Mouse (Mus musculus) thymus, postnatal 36 days (tissue): ENCODE measurements around the gene Myom1.

ENCODE experiments used
- DNase-seq, 2 experiments: peaks; one replicate each; pipeline ENCODE4 v3.0.0; 2022; ENCODE audit warnings: mixed read lengths in 2 of 2

Myom1 gene

GRCm38 (mm10) chr17:71106250-71106649 is 103.8 kb downstream of the Myom1 start:
- no peak for DNase-seq

GRCm38 (mm10) chr17:71110753-71111265 is 108.4 kb downstream of the Myom1 start:
- DNase-seq = no peak

- DNase-seq = no peak
These were observed 110.3 kb downstream of the Myom1 start for GRCm38 (mm10) chr17:71112689-71113088.

DNA sequence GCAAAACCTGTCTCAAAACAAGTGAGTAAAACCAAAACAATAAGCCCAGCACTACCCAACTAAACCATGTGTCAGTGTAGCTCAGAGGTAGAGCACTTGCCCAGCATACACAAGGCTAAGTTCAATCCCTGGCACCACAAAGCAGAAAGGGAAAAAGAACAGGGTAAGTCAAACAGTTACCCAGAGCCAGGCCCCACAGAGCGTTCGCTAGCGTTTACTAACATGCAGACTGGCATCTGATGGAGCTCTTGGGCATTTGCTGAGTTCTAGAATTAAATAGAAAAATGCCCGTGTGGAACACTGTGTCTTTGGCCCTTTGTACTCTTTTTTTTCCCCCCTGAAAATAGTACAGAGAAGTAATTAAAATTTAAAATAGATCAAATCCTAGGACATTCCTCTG is 111.8 kb downstream of the Myom1 start:
- DNase-seq = no peak

DNA sequence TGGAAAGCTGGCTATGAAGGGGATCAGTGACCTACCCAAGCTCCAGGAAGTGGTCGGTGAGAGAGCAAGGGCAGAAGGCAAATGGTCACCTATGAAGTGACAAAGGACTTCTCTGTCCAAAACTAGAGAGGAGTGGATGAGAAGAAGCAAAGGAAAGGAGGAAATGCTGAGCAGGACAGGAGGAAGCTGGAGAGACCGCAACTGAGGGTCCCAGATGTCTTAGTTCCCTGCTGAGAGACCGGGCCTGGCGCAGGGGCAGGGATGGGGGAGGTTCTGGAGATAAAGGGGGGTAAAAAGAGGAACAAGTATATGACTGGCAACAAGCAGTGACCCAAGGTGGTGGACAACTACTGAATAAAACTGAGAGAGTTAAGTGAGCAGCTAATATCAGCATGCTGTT is 115.5 kb downstream of the Myom1 start:
- no peak for DNase-seq

GRCm38 (mm10) chr17:71118607-71119006 is 116.2 kb downstream of the Myom1 start:
- DNase-seq = peak; percentile 40 to 47

GRCm38 (mm10) chr17:71120626-71121025 is 118.2 kb downstream of the Myom1 start:
- DNase-seq = no peak

- DNase-seq = no peak
These were observed 121.7 kb downstream of the Myom1 start for GRCm38 (mm10) chr17:71124061-71124670.

GRCm38 (mm10) chr17:71124674-71125073 is 122.2 kb downstream of the Myom1 start:
- DNase-seq = no peak

DNA sequence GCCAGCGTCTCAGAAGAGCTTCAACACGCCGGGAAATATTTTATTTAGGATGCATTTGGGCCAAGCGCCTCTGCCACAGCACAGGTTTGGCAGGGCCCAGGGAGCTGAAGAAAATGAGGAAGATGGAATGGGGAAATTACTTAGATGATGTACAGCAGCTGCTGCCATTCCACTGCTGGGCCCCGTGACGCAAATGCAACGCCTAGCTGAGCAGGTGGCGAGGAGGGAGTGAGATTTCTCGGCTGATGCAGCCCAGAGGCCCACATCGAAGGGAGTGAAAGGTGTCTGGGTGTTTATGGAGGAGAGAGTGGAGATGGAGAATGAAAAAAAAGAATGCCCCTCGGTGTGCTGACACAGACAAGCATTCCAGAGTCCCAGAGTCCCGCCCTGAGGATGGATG is 123.1 kb downstream of the Myom1 start:
- DNase-seq = peak in 1 of 2 experiments; percentile 9

GRCm38 (mm10) chr17:71126001-71126400 is 123.6 kb downstream of the Myom1 start:
- no peak for DNase-seq

DNA sequence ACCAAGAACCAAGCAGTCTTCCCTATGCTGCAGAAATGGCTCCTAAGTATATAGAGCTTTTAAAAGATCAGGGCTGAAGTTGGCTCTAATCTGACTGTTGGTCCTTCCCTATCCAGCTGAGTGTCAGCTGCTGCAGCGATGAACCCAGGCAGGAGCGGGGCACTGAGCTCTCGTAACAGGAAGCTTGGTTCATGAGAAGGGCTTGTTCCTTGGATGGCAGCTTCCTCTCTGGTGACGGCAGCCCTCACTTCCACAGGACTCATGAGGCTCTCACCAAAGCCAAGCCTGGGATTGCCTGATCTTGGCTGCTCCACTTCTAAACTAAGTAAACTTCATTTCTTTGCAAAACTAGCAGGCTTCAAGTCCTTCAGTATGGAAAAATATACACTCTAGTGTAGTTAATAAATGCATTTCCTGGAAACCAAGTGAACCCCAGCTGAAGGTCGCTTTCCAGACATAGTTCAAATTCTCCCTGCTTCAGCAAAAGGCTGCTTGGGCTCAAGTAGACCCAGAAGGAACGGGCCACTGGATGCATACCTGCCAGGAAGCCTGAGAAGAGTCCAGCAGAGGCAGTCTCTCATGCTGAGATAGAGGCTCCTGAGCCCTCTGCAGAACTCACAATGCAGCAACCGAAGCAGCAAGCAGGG is 125.2 kb downstream of the Myom1 start:
- peak in 1 of 2 experiments; percentile 8 for DNase-seq

GRCm38 (mm10) chr17:71129489-71130261 is 127.2 kb downstream of the Myom1 start:
- no peak for DNase-seq

DNA sequence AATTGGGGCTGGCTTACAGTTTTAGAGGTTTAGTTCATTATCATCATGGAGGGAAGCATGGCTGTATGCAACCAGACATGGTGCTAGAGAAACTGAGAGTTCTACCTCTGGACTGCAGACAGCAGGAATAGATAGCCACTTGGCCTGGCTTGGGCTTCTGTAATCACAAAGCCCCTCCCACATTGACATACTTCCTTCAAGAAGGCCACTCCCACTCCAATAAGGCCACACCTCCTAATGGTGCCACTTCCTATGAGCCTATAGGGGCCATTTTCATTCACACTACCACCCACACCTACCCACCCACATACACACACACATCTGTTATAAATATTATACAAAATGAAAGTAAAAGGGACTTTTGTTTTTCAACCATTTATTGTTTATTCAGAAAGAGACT is 129.8 kb downstream of the Myom1 start:
- no peak for DNase-seq

DNA sequence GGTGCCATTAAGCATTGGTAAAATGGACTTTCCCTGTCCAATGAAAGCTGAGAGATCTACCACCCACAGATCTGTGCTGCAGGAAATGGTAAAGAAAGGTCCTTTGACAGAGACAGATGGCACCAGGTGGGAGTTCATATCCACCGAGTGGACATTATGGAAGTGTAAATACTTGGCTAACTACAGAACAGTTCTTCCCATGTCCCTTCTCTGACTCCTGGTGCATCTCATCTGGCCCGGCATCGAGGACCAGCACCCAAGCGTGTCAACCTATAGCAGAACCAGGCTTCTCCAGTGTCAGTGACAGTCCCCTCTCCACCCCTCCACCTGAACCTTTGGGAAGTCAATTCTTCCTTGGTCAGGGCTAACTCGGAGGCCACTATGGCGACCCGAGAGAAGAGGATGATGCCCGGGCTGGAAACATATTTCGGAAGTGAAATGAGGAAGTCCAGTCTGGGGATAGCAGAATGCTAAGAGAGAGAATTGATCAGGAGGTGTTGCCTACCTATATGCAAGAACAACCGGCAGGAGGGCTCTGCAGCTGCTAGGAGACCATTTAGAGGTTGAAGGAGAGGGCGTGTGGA is 130.5 kb downstream of the Myom1 start:
- DNase-seq = no peak

DNA sequence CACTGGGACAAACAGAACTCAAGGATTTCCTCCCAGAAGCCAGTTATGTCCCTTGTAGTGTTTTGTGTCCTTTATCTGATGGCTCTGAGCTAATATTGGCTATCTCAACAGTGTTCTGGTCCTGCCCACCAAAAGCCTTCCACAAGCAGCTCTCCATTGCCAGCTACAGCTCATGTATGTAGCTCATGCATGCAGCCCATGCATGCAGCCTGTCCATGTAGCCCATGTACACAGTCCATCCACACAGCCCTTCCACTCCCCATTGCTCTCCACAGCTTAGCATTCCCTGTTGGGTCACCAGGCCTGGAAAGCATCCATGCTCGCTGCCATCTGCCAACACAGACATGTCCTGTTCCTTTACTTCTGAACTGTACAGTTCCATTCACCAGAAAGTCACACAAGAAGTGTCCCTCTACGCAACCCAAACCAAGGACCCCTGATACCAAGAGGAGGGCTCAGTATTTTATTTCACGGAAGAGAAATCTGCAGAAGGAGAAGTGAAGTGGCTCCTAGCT is 132.1 kb downstream of the Myom1 start:
- no peak for DNase-seq

DNA sequence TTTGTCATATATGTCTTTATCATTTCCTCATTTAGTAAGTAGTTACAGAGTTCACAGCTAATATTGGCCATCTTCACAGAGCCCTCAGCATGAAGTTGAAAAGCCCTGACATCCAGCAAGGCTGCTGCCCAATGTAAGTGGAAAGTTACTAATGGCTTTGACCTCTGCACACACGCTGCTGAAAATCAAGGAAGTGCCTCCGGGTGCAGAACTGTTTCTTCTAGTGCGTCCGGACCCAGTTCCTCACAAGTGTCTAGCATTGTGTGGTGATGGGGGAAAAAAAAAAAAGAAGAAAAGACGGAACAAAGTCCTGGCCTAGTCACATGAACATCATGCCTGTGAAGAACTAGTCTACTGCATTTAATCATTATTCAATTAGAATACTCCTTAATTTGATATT is 132.7 kb downstream of the Myom1 start:
- DNase-seq = no peak

DNA sequence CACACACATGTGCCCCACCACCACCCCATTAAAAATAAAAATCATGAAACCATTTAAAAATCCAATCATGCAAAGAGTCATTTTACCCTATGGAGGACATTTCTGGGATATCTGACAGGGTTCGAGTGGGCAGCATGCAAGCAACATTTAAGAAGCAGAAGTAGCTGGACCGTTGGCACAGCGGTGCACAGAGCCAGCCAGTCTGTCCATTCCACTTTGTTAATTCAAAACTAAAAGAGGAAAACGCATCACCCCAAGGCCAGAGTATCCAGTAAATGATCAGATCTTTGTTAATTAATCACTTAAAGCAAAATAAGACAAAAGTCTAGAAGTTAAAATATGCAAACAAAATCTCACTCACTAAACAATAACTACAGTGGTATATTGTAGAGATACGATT is 133.4 kb downstream of the Myom1 start:
- DNase-seq = no peak

DNA sequence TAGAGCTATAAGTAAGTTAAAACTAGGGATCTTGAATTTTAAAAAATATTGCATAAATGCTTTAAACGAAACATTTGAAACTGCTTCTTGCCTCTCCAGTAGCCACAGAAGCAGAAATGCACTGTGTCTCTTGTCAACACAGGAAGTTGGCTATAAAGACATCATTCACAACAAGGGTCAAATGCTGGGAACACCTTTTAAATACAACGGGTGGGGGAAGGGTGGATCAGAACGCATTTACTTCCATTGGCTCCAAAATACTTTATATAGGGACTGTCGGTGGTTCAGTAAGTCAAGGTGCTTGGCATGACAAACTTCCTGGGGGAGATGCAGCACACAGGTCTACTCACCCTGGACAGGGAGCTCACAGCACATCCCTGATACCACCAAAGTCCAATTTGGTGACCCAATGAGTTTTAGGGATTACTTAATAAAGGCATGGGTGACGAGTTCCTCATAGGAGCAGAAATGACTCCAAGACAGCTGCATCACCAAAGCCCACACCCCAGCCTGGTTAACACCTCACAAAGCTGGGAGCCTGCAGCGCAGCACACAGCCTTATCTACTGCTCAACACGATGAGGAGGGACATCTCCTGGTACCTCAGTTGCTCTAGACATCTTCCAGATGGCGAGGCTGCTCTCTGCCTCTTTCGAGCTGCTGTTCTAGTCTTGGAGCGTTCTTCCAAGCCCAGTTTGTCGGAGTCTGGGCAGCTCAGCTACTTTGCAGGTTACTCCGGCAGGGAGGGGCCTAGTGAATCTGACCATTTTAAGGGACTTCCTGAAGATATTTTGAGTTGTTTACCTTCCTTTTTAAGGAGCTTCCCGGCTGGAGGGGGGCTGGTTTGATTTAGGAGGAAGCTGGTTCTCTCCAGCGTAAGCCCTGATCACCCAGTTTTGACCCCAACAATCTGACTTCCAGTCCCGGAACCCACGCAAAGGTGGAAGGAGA is 134.2 kb downstream of the Myom1 start:
- DNase-seq = no peak

DNA sequence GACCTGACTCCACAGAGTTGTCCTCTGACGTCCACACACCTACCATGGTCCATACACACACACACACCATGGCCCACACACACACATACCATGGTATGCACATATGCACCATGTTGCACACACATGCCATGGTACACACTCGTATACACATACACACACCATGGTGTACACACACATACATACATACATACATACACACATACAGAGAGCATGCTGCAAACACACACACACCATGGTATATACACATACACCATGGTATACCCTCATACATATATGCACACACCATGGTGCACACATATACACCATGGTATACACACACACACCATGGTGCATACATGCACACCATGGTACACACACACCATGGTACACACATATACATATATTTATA is 134.9 kb downstream of the Myom1 start:
- DNase-seq = no peak

GRCm38 (mm10) chr17:71142068-71142467 is 139.6 kb downstream of the Myom1 start:
- DNase-seq = no peak

GRCm38 (mm10) chr17:71143155-71143554 is 140.7 kb downstream of the Myom1 start:
- no peak for DNase-seq
